Mouse (Mus musculus) heart, adult 2 months (tissue): ENCODE results near the gene Clec2d.

ENCODE experiments used
- CTCF ChIP-seq: fragments of 200-600 bp; IDR thresholded peaks from 2 replicates; pipeline ENCODE4 v1.8.1; 2022; ENCODE audit warnings: antibody characterized with exemption, mild to moderate bottlenecking, moderate library complexity
- EP300 ChIP-seq: fragments of 200-500 bp; IDR thresholded peaks from 2 replicates; pipeline ENCODE4 v1.6.1; 2011; ENCODE audit warnings: low read depth, low read length, control low read depth; ENCODE audit not compliant: insufficient read depth

GRCm38 (mm10) chr6:129204838-129205237, 24.4 kb downstream of the Clec2d start:
- TF ChIP-seq CTCF (no peak), EP300 (no peak)
